Mouse (Mus musculus): ENCODE measurements around the gene Nwd2. TPM values are rescaled to one million over a fixed set of nuclear protein-coding genes. Genes with fewer than 3 reads are reported as not detected.

Nwd2 gene
- polyA plus RNA-seq, 1 experiment: not detected

GRCm38 (mm10) chr5:63819519-63819918 lies 170.6 kb downstream of the Nwd2 start:
- Histone ChIP-seq H3K4me1 (ENCODE audit: control insufficient read depth, insufficient read depth, insufficient read length, low read length) (peaks cover 31% of the 10 kb centered on the region), H3K27me3 (ENCODE audit: control insufficient read depth, insufficient read depth, low read length) (no peaks in the 10 kb centered on the region), H3K36me3 (ENCODE audit: control insufficient read depth, insufficient read depth, low read length) (no peaks in the 10 kb centered on the region), H3K4me3 (ENCODE audit: low read depth, low read length) (no peak overlapping the region), H3K27ac (ENCODE audit: insufficient read depth, low read depth, low read length) (no peak overlapping the region)
- TF ChIP-seq CTCF (IDR thresholded peaks at IDR 0.05; ENCODE audit: extremely low read depth, insufficient read length, insufficient replicate concordance, low read depth, low read length): no peak
- TF ChIP-seq POLR2A (IDR thresholded peaks at IDR 0.05; ENCODE audit: low read depth, low read length): no peak
- WGBS: 61% methylated on average over 6 of the region's 6 CpGs

GRCm38 (mm10) chr5:63821176-63821575 lies 172.3 kb downstream of the Nwd2 start:
- Histone ChIP-seq H3K36me3 (ENCODE audit: control insufficient read depth, insufficient read depth, low read length) (no peaks in the 10 kb centered on the region), H3K4me3 (ENCODE audit: low read depth, low read length) (no peak overlapping the region), H3K27me3 (ENCODE audit: control insufficient read depth, insufficient read depth, low read length) (no peaks in the 10 kb centered on the region), H3K27ac (ENCODE audit: insufficient read depth, low read depth, low read length) (peak overlapping the region; percentile 95), H3K4me1 (ENCODE audit: control insufficient read depth, insufficient read depth, insufficient read length, low read length) (peaks cover 38% of the 10 kb centered on the region)
- WGBS: 54% methylated on average over 5 of the region's 5 CpGs
- TF ChIP-seq CTCF (IDR thresholded peaks at IDR 0.05; ENCODE audit: extremely low read depth, insufficient read length, insufficient replicate concordance, low read depth, low read length) (peak; percentile 57; the same call in 1 of the 2 replicates), POLR2A (IDR thresholded peaks at IDR 0.05; ENCODE audit: low read depth, low read length) (no peak)

- 36% methylated on average over 8 of the region's 8 CpGs for WGBS
- H3K4me1 ChIP-seq (ENCODE audit: control insufficient read depth, insufficient read depth, insufficient read length, low read length): peaks cover 40% of the 10 kb centered on the region
- H3K27ac ChIP-seq (ENCODE audit: insufficient read depth, low read depth, low read length): peak overlapping the region; percentile 95
- TF ChIP-seq CTCF (IDR thresholded peaks at IDR 0.05; ENCODE audit: extremely low read depth, insufficient read length, insufficient replicate concordance, low read depth, low read length) (no peak), POLR2A (IDR thresholded peaks at IDR 0.05; ENCODE audit: low read depth, low read length) (no peak)
- H3K27me3 ChIP-seq (ENCODE audit: control insufficient read depth, insufficient read depth, low read length): no peaks in the 10 kb centered on the region
- H3K4me3 ChIP-seq (ENCODE audit: low read depth, low read length): no peak overlapping the region
- H3K36me3 ChIP-seq (ENCODE audit: control insufficient read depth, insufficient read depth, low read length): no peaks in the 10 kb centered on the region
These were observed 173.0 kb downstream of the Nwd2 start for GRCm38 (mm10) chr5:63821860-63822259.

- 26% methylated on average over 10 of the region's 10 CpGs for whole genome bisulfite sequencing
- TF ChIP-seq CTCF (IDR thresholded peaks at IDR 0.05; ENCODE audit: extremely low read depth, insufficient read length, insufficient replicate concordance, low read depth, low read length) (no peak), POLR2A (IDR thresholded peaks at IDR 0.05; ENCODE audit: low read depth, low read length) (no peak)
- Histone ChIP-seq H3K4me3 (ENCODE audit: low read depth, low read length) (no peak overlapping the region; the same call in 1 of the 2 replicates), H3K4me1 (ENCODE audit: control insufficient read depth, insufficient read depth, insufficient read length, low read length) (peaks cover 42% of the 10 kb centered on the region; the same call in 1 of the 2 replicates), H3K36me3 (ENCODE audit: control insufficient read depth, insufficient read depth, low read length) (no peaks in the 10 kb centered on the region), H3K27ac (ENCODE audit: insufficient read depth, low read depth, low read length) (peak overlapping the region; percentile 95), H3K27me3 (ENCODE audit: control insufficient read depth, insufficient read depth, low read length) (no peaks in the 10 kb centered on the region)
These were observed 174.7 kb downstream of the Nwd2 start for GRCm38 (mm10) chr5:63823362-63824332.

GRCm38 (mm10) chr5:63824599-63825350 lies 175.9 kb downstream of the Nwd2 start:
- Histone ChIP-seq H3K27ac (ENCODE audit: insufficient read depth, low read depth, low read length) (peak overlapping the region; percentile 95; the same call in 1 of the 2 replicates), H3K4me1 (ENCODE audit: control insufficient read depth, insufficient read depth, insufficient read length, low read length) (peaks cover 35% of the 10 kb centered on the region; the same call in 1 of the 2 replicates), H3K4me3 (ENCODE audit: low read depth, low read length) (no peak overlapping the region), H3K27me3 (ENCODE audit: control insufficient read depth, insufficient read depth, low read length) (no peaks in the 10 kb centered on the region), H3K36me3 (ENCODE audit: control insufficient read depth, insufficient read depth, low read length) (no peaks in the 10 kb centered on the region)
- WGBS: 49% methylated on average over 8 of the region's 8 CpGs
- TF ChIP-seq CTCF (IDR thresholded peaks at IDR 0.05; ENCODE audit: extremely low read depth, insufficient read length, insufficient replicate concordance, low read depth, low read length) (no peak), POLR2A (IDR thresholded peaks at IDR 0.05; ENCODE audit: low read depth, low read length) (no peak)

- 17% methylated on average over 5 of the region's 5 CpGs for WGBS
These were observed 177.0 kb downstream of the Nwd2 start for GRCm38 (mm10) chr5:63825881-63826280.

More at GRCm38 (mm10) chr5:63825881-63826280, 177.0 kb downstream of the Nwd2 start:
- Histone ChIP-seq H3K4me3 (ENCODE audit: low read depth, low read length) (no peak overlapping the region), H3K4me1 (ENCODE audit: control insufficient read depth, insufficient read depth, insufficient read length, low read length) (peaks cover 41% of the 10 kb centered on the region; the same call in 1 of the 2 replicates), H3K27ac (ENCODE audit: insufficient read depth, low read depth, low read length) (peak overlapping the region; percentile 68), H3K27me3 (ENCODE audit: control insufficient read depth, insufficient read depth, low read length) (no peaks in the 10 kb centered on the region), H3K36me3 (ENCODE audit: control insufficient read depth, insufficient read depth, low read length) (no peaks in the 10 kb centered on the region)
- no peak for TF ChIP-seq CTCF (IDR thresholded peaks at IDR 0.05; ENCODE audit: extremely low read depth, insufficient read length, insufficient replicate concordance, low read depth, low read length)
- TF ChIP-seq POLR2A (IDR thresholded peaks at IDR 0.05; ENCODE audit: low read depth, low read length): no peak
